Mouse (Mus musculus): ENCODE data around the gene Rpl36a. TPM values are rescaled to one million over a fixed set of nuclear protein-coding genes. Genes with fewer than 3 reads are reported as not detected.
"Not testable (repeated sequence)": the region's sequence is repeated elsewhere in the genome, so short reads cannot be mapped to it uniquely, and the experiment has no call there.

The Rpl36a gene
- polyA plus RNA-seq (2014; fragmentation: Nextera tagmentation; extraction: Ambion mirVana): 279 and 285 TPM in 2 replicates

- peak within 1 kb of the TSS; percentile 58 for H3K4me3 ChIP-seq (ENCODE audit: low read depth, low read length)
- WGBS: 18% methylated on average over 45 of the region's 45 CpGs
- ATAC-seq (ENCODE audit: low FRiP score) (peak; percentile 97), DNase-seq (ENCODE audit: low spot score) (peak; percentile 88)
- peak within 1 kb of the TSS; percentile 49 for H3K4me2 ChIP-seq (replicated peaks; ENCODE audit: low read depth, low read length)
- peak within 1 kb of the TSS; percentile 78 for H3K27ac ChIP-seq (ENCODE audit: low read depth, low read length)
- H3K4me1 ChIP-seq (replicated peaks; ENCODE audit: control insufficient read depth, insufficient read depth, low read length): no peaks in the 10 kb centered on the region
- no peaks in the 10 kb centered on the region for H3K36me3 ChIP-seq (ENCODE audit: control insufficient read depth, insufficient read depth, low read length)
- H3K9ac ChIP-seq (ENCODE audit: low read depth, low read length): peak within 1 kb of the TSS; percentile 72
- H3K27me3 ChIP-seq (ENCODE audit: control insufficient read depth, insufficient read depth, low read length): no peaks in the 10 kb centered on the region
- no peaks in the 10 kb centered on the region for H3K9me3 ChIP-seq (ENCODE audit: control insufficient read depth, low read length)
Measured at GRCm38 (mm10) chrX:134585103-134586002, at the start of gene Rpl36a. Gene Rpl36a (plus strand): TSS chrX:134585654.

- H3K36me3 ChIP-seq (ENCODE audit: control insufficient read depth, insufficient read depth, low read length); H3K27me3 ChIP-seq (ENCODE audit: control insufficient read depth, insufficient read depth, low read length); H3K4me3 ChIP-seq (ENCODE audit: low read depth, low read length); H3K9ac ChIP-seq (ENCODE audit: low read depth, low read length); H3K4me1 ChIP-seq (replicated peaks; ENCODE audit: control insufficient read depth, insufficient read depth, low read length); H3K4me2 ChIP-seq (replicated peaks; ENCODE audit: low read depth, low read length); ATAC-seq (ENCODE audit: low FRiP score); DNase-seq (ENCODE audit: low spot score); H3K27ac ChIP-seq (ENCODE audit: low read depth, low read length); H3K9me3 ChIP-seq (ENCODE audit: control insufficient read depth, low read length): not testable (repeated sequence)
- WGBS: 87% methylated on average over 10 of the region's 10 CpGs
Measured at GRCm38 (mm10) chrX:134539795-134540194, 45.7 kb upstream of the Rpl36a start.

GRCm38 (mm10) chrX:134540414-134541135 is 44.9 kb upstream of the Rpl36a start:
- H3K9ac ChIP-seq (ENCODE audit: low read depth, low read length): peak overlapping the region; percentile 45
- no peaks in the 10 kb centered on the region for H3K9me3 ChIP-seq (ENCODE audit: control insufficient read depth, low read length)
- peak overlapping the region; percentile 60 for H3K4me2 ChIP-seq (replicated peaks; ENCODE audit: low read depth, low read length)
- WGBS: 23% methylated on average over 12 of the region's 12 CpGs
- H3K27me3 ChIP-seq (ENCODE audit: control insufficient read depth, insufficient read depth, low read length): no peaks in the 10 kb centered on the region
- ATAC-seq (ENCODE audit: low FRiP score): no peak
- no peaks in the 10 kb centered on the region for H3K36me3 ChIP-seq (ENCODE audit: control insufficient read depth, insufficient read depth, low read length)
- H3K4me3 ChIP-seq (ENCODE audit: low read depth, low read length): peak overlapping the region; percentile 48
- H3K27ac ChIP-seq (ENCODE audit: low read depth, low read length): no peak overlapping the region
- H3K4me1 ChIP-seq (replicated peaks; ENCODE audit: control insufficient read depth, insufficient read depth, low read length): no peaks in the 10 kb centered on the region
- no peak for DNase-seq (ENCODE audit: low spot score)

DNA sequence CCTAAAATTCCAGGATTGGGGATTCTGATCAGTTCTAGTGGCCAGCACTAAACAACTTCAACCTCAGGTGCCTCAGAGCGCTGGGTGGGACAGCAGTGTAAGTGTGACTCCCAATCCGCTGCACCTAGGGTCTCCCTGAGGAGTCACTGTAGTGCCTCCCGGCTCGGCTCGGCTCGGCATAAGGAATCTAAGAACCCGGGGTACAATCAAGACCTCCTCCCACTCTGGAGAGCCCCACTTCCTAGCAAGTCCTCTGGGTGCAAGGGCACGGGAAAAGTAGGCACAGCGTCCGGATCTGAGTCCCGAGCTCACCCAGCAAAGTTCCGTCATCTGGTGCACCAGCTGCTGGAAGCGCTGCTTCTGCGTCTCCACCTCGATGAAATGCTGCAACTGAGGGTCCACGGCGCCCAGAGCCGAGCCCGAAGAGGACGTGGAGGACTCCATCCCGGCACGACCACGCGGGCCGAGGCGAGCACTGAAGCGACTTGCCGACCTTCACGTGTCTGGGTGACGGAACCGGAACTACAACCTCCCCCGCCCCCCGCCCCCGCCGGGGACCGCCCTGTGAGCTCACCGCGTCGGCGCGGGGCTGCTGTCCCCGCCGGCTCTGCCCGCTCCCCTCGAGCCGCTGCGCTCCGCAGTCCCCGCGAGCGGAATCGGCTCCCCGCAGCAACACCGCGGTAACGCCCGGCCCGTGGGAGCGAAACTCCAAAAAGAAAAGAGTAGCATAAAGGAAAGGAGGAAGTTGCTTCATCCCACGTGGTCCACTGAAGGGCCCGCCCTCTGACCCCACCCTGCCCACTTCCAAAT is 44.1 kb upstream of the Rpl36a start, which contains the start of gene Timm8a1:
Gene Timm8a1 (minus strand): TSS at position 721 of the 810 bp plus-strand sequence.
- H3K4me3 ChIP-seq (ENCODE audit: low read depth, low read length): peak within 1 kb of the TSS; percentile 48
- H3K27me3 ChIP-seq (ENCODE audit: control insufficient read depth, insufficient read depth, low read length): no peaks in the 10 kb centered on the region
- no peaks in the 10 kb centered on the region for H3K9me3 ChIP-seq (ENCODE audit: control insufficient read depth, low read length)
- DNase-seq (ENCODE audit: low spot score): peak; percentile 61
- peak within 1 kb of the TSS; percentile 71 for H3K27ac ChIP-seq (ENCODE audit: low read depth, low read length)
- peak within 1 kb of the TSS; percentile 60 for H3K4me2 ChIP-seq (replicated peaks; ENCODE audit: low read depth, low read length)
- ATAC-seq (ENCODE audit: low FRiP score): peak; percentile 96
- H3K9ac ChIP-seq (ENCODE audit: low read depth, low read length): peak within 1 kb of the TSS; percentile 53
- WGBS: 22% methylated on average over 53 of the region's 61 CpGs
- H3K36me3 ChIP-seq (ENCODE audit: control insufficient read depth, insufficient read depth, low read length): no peaks in the 10 kb centered on the region
- H3K4me1 ChIP-seq (replicated peaks; ENCODE audit: control insufficient read depth, insufficient read depth, low read length): no peaks in the 10 kb centered on the region

GRCm38 (mm10) chrX:134541955-134542308 is 43.5 kb upstream of the Rpl36a start:
- Histone ChIP-seq H3K27ac (ENCODE audit: low read depth, low read length) (peak overlapping the region; percentile 71), H3K4me1 (replicated peaks; ENCODE audit: control insufficient read depth, insufficient read depth, low read length) (no peaks in the 10 kb centered on the region), H3K27me3 (ENCODE audit: control insufficient read depth, insufficient read depth, low read length) (no peaks in the 10 kb centered on the region), H3K9ac (ENCODE audit: low read depth, low read length) (peak overlapping the region; percentile 53), H3K4me3 (ENCODE audit: low read depth, low read length) (peak overlapping the region; percentile 48), H3K9me3 (ENCODE audit: control insufficient read depth, low read length) (no peaks in the 10 kb centered on the region), H3K4me2 (replicated peaks; ENCODE audit: low read depth, low read length) (peak overlapping the region; percentile 31), H3K36me3 (ENCODE audit: control insufficient read depth, insufficient read depth, low read length) (no peaks in the 10 kb centered on the region)
- 18% methylated on average over 6 of the region's 6 CpGs for WGBS
- no peak for DNase-seq (ENCODE audit: low spot score)
- ATAC-seq (ENCODE audit: low FRiP score): no peak

- Histone ChIP-seq H3K27me3 (ENCODE audit: control insufficient read depth, insufficient read depth, low read length) (no peaks in the 10 kb centered on the region), H3K9ac (ENCODE audit: low read depth, low read length) (no peak overlapping the region), H3K9me3 (ENCODE audit: control insufficient read depth, low read length) (no peaks in the 10 kb centered on the region), H3K27ac (ENCODE audit: low read depth, low read length) (no peak overlapping the region), H3K36me3 (ENCODE audit: control insufficient read depth, insufficient read depth, low read length) (no peaks in the 10 kb centered on the region), H3K4me3 (ENCODE audit: low read depth, low read length) (no peak overlapping the region), H3K4me2 (replicated peaks; ENCODE audit: low read depth, low read length) (no peak overlapping the region), H3K4me1 (replicated peaks; ENCODE audit: control insufficient read depth, insufficient read depth, low read length) (no peaks in the 10 kb centered on the region)
- ATAC-seq (ENCODE audit: low FRiP score): no peak
- 94% methylated on average over 4 of the region's 4 CpGs for whole genome bisulfite sequencing
- no peak for DNase-seq (ENCODE audit: low spot score)
Measured at GRCm38 (mm10) chrX:134547330-134547729, 38.1 kb upstream of the Rpl36a start.

DNA sequence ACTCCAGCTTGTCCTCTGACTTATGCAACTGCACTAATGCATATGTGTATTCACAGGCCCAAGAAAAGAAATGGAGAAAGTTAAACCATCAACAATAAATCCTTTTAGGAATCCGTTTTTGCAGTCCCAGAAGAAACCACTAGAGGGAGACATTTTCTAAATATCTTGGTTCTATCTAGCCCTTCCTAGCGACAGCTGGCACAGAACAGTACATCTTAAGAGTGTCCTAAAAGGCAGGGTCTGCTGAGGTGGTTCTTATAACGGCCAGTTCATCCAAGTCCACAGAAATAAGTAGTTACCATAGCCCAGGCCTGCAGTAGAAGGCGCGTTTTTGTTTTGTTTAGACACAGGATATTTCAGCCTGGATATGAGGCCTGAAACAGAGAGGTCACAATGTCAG is 34.6 kb upstream of the Rpl36a start:
- ATAC-seq (ENCODE audit: low FRiP score) (no peak), DNase-seq (ENCODE audit: low spot score) (peak; percentile 72)
- no peak overlapping the region for H3K27ac ChIP-seq (ENCODE audit: low read depth, low read length)
- no peaks in the 10 kb centered on the region for H3K4me1 ChIP-seq (replicated peaks; ENCODE audit: control insufficient read depth, insufficient read depth, low read length)
- no peaks in the 10 kb centered on the region for H3K9me3 ChIP-seq (ENCODE audit: control insufficient read depth, low read length)
- H3K36me3 ChIP-seq (ENCODE audit: control insufficient read depth, insufficient read depth, low read length): no peaks in the 10 kb centered on the region
- no peak overlapping the region for H3K4me3 ChIP-seq (ENCODE audit: low read depth, low read length)
- H3K4me2 ChIP-seq (replicated peaks; ENCODE audit: low read depth, low read length): no peak overlapping the region
- WGBS: 21% methylated on average over 5 of the region's 5 CpGs
- H3K27me3 ChIP-seq (ENCODE audit: control insufficient read depth, insufficient read depth, low read length): no peaks in the 10 kb centered on the region
- no peak overlapping the region for H3K9ac ChIP-seq (ENCODE audit: low read depth, low read length)

DNA sequence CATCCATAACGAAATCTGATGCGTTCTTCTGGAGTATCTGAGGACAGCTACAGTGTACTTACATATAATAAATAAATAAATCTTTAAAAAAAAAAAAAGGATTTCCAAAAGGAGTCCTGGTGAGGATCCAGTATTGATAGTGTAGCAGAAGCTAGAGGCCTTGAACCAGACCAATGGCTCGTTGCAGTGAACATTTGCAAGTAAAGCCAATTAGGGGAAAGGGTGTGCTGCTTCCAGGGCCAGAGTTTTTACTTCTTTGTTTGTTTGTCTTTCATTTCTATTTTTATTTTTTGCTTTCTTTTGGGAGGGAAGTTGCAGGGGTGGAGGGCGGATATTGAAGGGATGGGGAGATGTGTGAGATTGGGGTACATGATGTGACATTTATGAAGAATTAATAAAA is 32.1 kb upstream of the Rpl36a start:
- H3K36me3 ChIP-seq (ENCODE audit: control insufficient read depth, insufficient read depth, low read length): no peaks in the 10 kb centered on the region
- no peaks in the 10 kb centered on the region for H3K9me3 ChIP-seq (ENCODE audit: control insufficient read depth, low read length)
- DNase-seq (ENCODE audit: low spot score) (no peak), ATAC-seq (ENCODE audit: low FRiP score) (no peak)
- H3K4me2 ChIP-seq (replicated peaks; ENCODE audit: low read depth, low read length): no peak overlapping the region
- H3K4me1 ChIP-seq (replicated peaks; ENCODE audit: control insufficient read depth, insufficient read depth, low read length): no peaks in the 10 kb centered on the region
- no peak overlapping the region for H3K9ac ChIP-seq (ENCODE audit: low read depth, low read length)
- H3K27ac ChIP-seq (ENCODE audit: low read depth, low read length): no peak overlapping the region
- H3K4me3 ChIP-seq (ENCODE audit: low read depth, low read length): no peak overlapping the region
- 90% methylated on average over 4 of the region's 4 CpGs for WGBS
- no peaks in the 10 kb centered on the region for H3K27me3 ChIP-seq (ENCODE audit: control insufficient read depth, insufficient read depth, low read length)
